Comparison of ENCODE assay signal across 15 mouse cellular contexts in the genomic region with DNA sequence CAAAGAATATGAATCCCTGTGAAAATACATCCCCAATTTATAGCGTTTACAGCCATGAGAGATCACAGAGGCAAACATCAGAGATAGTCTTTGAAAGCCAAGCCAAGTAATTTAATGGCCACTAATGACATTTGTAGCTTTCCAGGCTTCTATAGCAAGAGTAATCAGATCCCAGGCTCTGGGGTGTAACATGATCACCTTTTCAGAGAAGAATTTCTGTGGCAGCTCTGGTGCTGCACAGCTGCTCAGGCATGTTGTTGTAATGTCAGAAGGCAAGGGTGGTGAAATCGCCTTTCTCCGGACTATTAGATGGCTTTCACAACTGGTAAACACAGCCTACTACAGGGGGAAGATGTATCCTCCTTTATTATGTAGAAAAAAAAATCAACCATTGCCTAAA.
DNase-seq lines count a peak whose midpoint lies in the region; ATAC-seq and TF ChIP-seq lines count a peak whose summit lies in the region.
"Had no signal": no experiment of that assay in that cellular context is flagged by ENCODE, and none has a peak within 500 bp of the region (broad histone marks: within the 10 kb centered on the region; RNA-seq: fewer than 3 reads in every experiment).

No protein-coding gene starts in this region.

- no peak overlapping the region for H3K9ac ChIP-seq in kidney, embryonic 14.5 days (ENCODE audit: low read depth, low read length)
- H3K9ac ChIP-seq in embryonic facial prominence, embryonic 12.5 days: no peak overlapping the region
- no peak overlapping the region for H3K9ac ChIP-seq in limb, embryonic 14.5 days (ENCODE audit: low read depth, low read length, severe bottlenecking)
- H3K9ac ChIP-seq: hindbrain, embryonic 13.5 days; liver, embryonic 12.5 days had no signal

- no peak overlapping the region for H3K4me2 ChIP-seq in kidney, embryonic 14.5 days (replicated peaks; ENCODE audit: low read depth, low read length)
- H3K4me2 ChIP-seq in embryonic facial prominence, embryonic 12.5 days (replicated peaks): no peak overlapping the region
- H3K4me2 ChIP-seq in limb, embryonic 14.5 days (replicated peaks; ENCODE audit: low read depth, low read length, severe bottlenecking): no peak overlapping the region
- H3K4me2 ChIP-seq: heart, embryonic 11.5 days; hindbrain, embryonic 13.5 days; liver, embryonic 12.5 days had no signal

- ATAC-seq in kidney, embryonic 14.5 days (ENCODE audit: low FRiP score, low TSS enrichment): peak; percentile 83
- peak; percentile 73; the same call in 1 of the 2 replicates for ATAC-seq in embryonic facial prominence, embryonic 12.5 days (ENCODE audit: insufficient number of reproducible peaks, insufficient read depth, low FRiP score, low TSS enrichment)
- ATAC-seq in limb, embryonic 14.5 days (ENCODE audit: low FRiP score, low read depth): peak; percentile 88
- ATAC-seq: liver, embryonic 12.5 days had no signal

- no peaks in the 10 kb centered on the region for H3K27me3 ChIP-seq in kidney, embryonic 14.5 days (ENCODE audit: control insufficient read depth, insufficient read depth, low read length)
- no peaks in the 10 kb centered on the region for H3K27me3 ChIP-seq in embryonic facial prominence, embryonic 12.5 days
- no peaks in the 10 kb centered on the region for H3K27me3 ChIP-seq in limb, embryonic 14.5 days (ENCODE audit: control insufficient read depth, insufficient read depth, low read length)
- H3K27me3 ChIP-seq: hindbrain, embryonic 13.5 days; liver, embryonic 12.5 days had no signal

- TF ChIP-seq POLR2A in limb, embryonic 14.5 days (IDR thresholded peaks at IDR 0.05; ENCODE audit: borderline replicate concordance, extremely low read depth, insufficient read depth, insufficient read length): no peak

- no peak overlapping the region for H3K4me3 ChIP-seq in kidney, embryonic 14.5 days (ENCODE audit: low read length)
- H3K4me3 ChIP-seq in embryonic facial prominence, embryonic 12.5 days: no peak overlapping the region
- no peak overlapping the region for H3K4me3 ChIP-seq in limb, embryonic 14.5 days (replicated peaks; ENCODE audit: low read length)
- H3K4me3 ChIP-seq: hindbrain, embryonic 13.5 days; liver, embryonic 12.5 days had no signal

- no peak for DNase-seq in kidney, adult 9 months
- DNase-seq in MN1 (ENCODE audit: low spot score): peak; percentile 62
- DNase-seq in limb, embryonic 14.5 days (ENCODE audit: low spot score): peak; percentile 75
- no peak for DNase-seq in thymus, postnatal 10 days (ENCODE audit: low spot score in 2 of 2)
- DNase-seq in testis, postnatal 14 days (ENCODE audit: low spot score): no peak
- DNase-seq: adrenal gland, adult 8-10 months; cerebellum, postnatal 25 days; kidney, postnatal 25 days; lung, postnatal 36 days; thymus, adult 18-20 months had no signal

- H3K27ac ChIP-seq in kidney, embryonic 14.5 days (ENCODE audit: low read depth, low read length): no peak overlapping the region; the same call in 1 of the 2 replicates
- H3K27ac ChIP-seq in embryonic facial prominence, embryonic 12.5 days: peak overlapping the region; percentile 70
- H3K27ac ChIP-seq in limb, embryonic 14.5 days (replicated peaks; ENCODE audit: low read depth, low read length): no peak overlapping the region
- H3K27ac ChIP-seq: liver, embryonic 12.5 days had no signal

- WGBS in kidney, embryonic 14.5 days: 8% methylated on average over 3 of the region's 3 CpGs
- 11% methylated on average over 3 of the region's 3 CpGs for WGBS in embryonic facial prominence, embryonic 12.5 days
- WGBS in limb, embryonic 14.5 days: 1% methylated on average over 3 of the region's 3 CpGs

- 0 out of 2 replicates have a peak, but pooled peaks cover 3% of the 10 kb centered on the region for H3K9me3 ChIP-seq in kidney, embryonic 14.5 days (ENCODE audit: control insufficient read depth, low read length)
- no peaks in the 10 kb centered on the region for H3K9me3 ChIP-seq in embryonic facial prominence, embryonic 12.5 days
- no peaks in the 10 kb centered on the region for H3K9me3 ChIP-seq in limb, embryonic 14.5 days (ENCODE audit: control insufficient read depth, low read length)
- H3K9me3 ChIP-seq: hindbrain, embryonic 13.5 days; liver, embryonic 12.5 days had no signal

- H3K36me3 ChIP-seq in kidney, embryonic 14.5 days (ENCODE audit: control insufficient read depth, insufficient read depth, low read length): no peaks in the 10 kb centered on the region
- peaks cover 4% of the 10 kb centered on the region; the same call in 1 of the 2 replicates for H3K36me3 ChIP-seq in embryonic facial prominence, embryonic 12.5 days
- no peaks in the 10 kb centered on the region for H3K36me3 ChIP-seq in limb, embryonic 14.5 days (ENCODE audit: control insufficient read depth, insufficient read depth, low read length)
- H3K36me3 ChIP-seq: hindbrain, embryonic 13.5 days; liver, embryonic 12.5 days had no signal

- no peaks in the 10 kb centered on the region for H3K4me1 ChIP-seq in kidney, embryonic 14.5 days (ENCODE audit: control insufficient read depth, insufficient read depth, low read length)
- H3K4me1 ChIP-seq in embryonic facial prominence, embryonic 12.5 days: peaks cover 11% of the 10 kb centered on the region
- H3K4me1 ChIP-seq in limb, embryonic 14.5 days (ENCODE audit: control insufficient read depth, insufficient read depth, low read length): peaks cover 16% of the 10 kb centered on the region
- H3K4me1 ChIP-seq: hindbrain, embryonic 13.5 days; liver, embryonic 12.5 days had no signal

Comparison
In these comparisons a context has a peak if more than half of its experiments do, and no peak if none do; other contexts are left out.
1. DNase-seq: peak in MN1 (single experiment) and limb, embryonic 14.5 days (single experiment); none in kidney, adult 9 months (single experiment), thymus, postnatal 10 days (0 of 2) and testis, postnatal 14 days (single experiment).
2. Peak in every context shown above with its lines, with median percentiles within 50 percentile points of each other: ATAC-seq.